Mouse (Mus musculus) erythroblast, embryonic 14.5 days (primary cell): Measurements from ENCODE around the gene Aco1. TPM values are rescaled to one million over a fixed set of nuclear protein-coding genes. Genes with fewer than 3 reads are reported as not detected.

Source experiments
- H3K27me3 ChIP-seq: 2 replicates; pipeline ENCODE4 v1.6.1; 2012; ENCODE audit warnings: inconsistent platforms; ENCODE audit not compliant: control insufficient read depth
- H3K36me3 ChIP-seq: 2 replicates; pipeline ENCODE4 v1.6.1; 2012; ENCODE audit warnings: mild to moderate bottlenecking, inconsistent platforms; ENCODE audit not compliant: control insufficient read depth
- H3K4me1 ChIP-seq: 2 replicates; pipeline ENCODE4 v1.6.1; 2012; ENCODE audit warnings: inconsistent platforms; ENCODE audit not compliant: control insufficient read depth
- H3K4me3 ChIP-seq: replicated peaks from 2 replicates; pipeline ENCODE3; 2012; ENCODE audit warnings: moderate library complexity, mild to moderate bottlenecking, inconsistent platforms
- H3K9me3 ChIP-seq: 2 replicates; pipeline ENCODE4 v1.6.1; 2012; ENCODE audit warnings: low read length, inconsistent platforms, mixed read lengths; ENCODE audit not compliant: control insufficient read depth
- GATA1 ChIP-seq: IDR thresholded peaks from 2 replicates; pipeline ENCODE4 v1.6.1; 2012; ENCODE audit warnings: low read length, inconsistent platforms, mixed read lengths
- TAL1 ChIP-seq: IDR thresholded peaks from 3 replicates; pipeline ENCODE4 v1.6.1; 2012; ENCODE audit warnings: low read length, inconsistent platforms, mixed read lengths
- polyA plus RNA-seq: library from polyadenylated mRNA; stranded (reverse); fragments of >175 nt; gene quantifications from 2 replicates; pipeline ENCODE4 v1.2.3, GENCODE M21; 2012

Gene Aco1
- polyA plus RNA-seq, 1 experiment, result 0.08 TPM

GRCm38 (mm10) chr4:40139663-40140255 lies 3.1 kb upstream of the Aco1 start:
- H3K4me1 ChIP-seq, result peaks cover 47% of the 10 kb centered on the region
- no peaks in the 10 kb centered on the region for H3K27me3 ChIP-seq
- no peak overlapping the region for H3K4me3 ChIP-seq
- H3K9me3 ChIP-seq, result no peaks in the 10 kb centered on the region
- H3K36me3 ChIP-seq, result no peaks in the 10 kb centered on the region
- TF ChIP-seq TAL1, result no peak
- no peak for TF ChIP-seq GATA1

GRCm38 (mm10) chr4:40143533-40143871 lies 621 bp downstream of the Aco1 start:
- Histone ChIP-seq H3K36me3 (no peaks in the 10 kb centered on the region; the same call in 1 of the 2 replicates), H3K9me3 (no peaks in the 10 kb centered on the region), H3K27me3 (no peaks in the 10 kb centered on the region), H3K4me3 (peak overlapping the region; percentile 85), H3K4me1 (peaks cover 47% of the 10 kb centered on the region)
- TF ChIP-seq TAL1 (no peak), GATA1 (no peak)

DNA sequence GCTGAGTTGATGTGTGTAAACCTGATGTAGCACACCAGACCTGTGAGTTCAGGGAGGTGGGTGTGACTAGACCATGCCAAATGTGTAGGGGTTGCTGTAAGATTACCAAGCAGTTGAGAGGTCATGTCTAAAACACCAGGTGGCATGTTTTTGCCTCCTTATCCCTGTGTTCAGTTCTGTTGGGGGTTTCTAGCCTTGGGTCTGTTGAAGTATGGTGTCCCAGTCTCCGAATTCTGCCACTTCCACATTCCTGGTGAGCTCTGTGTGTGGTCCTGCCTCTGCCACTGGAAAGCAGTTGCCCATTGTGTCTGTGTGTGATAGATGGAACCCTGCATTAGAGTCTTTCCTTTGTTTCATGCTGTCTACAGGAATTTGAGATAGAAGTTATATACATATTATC lies 1.7 kb downstream of the Aco1 start:
- Histone ChIP-seq H3K36me3 (no peaks in the 10 kb centered on the region; the same call in 1 of the 2 replicates), H3K4me1 (peaks cover 38% of the 10 kb centered on the region), H3K27me3 (no peaks in the 10 kb centered on the region), H3K4me3 (peak overlapping the region; percentile 85), H3K9me3 (no peaks in the 10 kb centered on the region)
- TF ChIP-seq TAL1 (no peak), GATA1 (no peak)

DNA sequence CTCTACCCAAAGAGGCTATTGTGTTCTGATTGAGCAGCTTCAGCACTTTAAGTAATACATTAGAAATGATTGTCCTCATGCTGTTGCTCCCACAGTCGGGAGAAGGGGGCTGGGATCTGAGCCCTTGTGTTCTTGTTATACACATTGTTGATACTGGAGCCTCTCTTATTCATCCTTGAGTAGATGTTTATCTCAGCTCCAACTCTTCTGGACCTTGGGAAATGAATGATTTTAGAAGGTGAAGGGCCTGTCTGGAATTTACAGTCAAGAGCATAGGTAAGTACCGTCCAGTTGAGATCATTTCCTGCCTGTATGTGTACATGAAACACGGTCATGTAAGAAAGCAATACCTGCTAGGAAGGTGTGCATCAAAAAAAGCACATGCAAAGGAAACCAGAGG lies 2.1 kb downstream of the Aco1 start:
- H3K27me3 ChIP-seq, result no peaks in the 10 kb centered on the region
- no peaks in the 10 kb centered on the region; the same call in 1 of the 2 replicates for H3K36me3 ChIP-seq
- no peak overlapping the region for H3K4me3 ChIP-seq
- TF ChIP-seq GATA1 (no peak), TAL1 (no peak)
- peaks cover 34% of the 10 kb centered on the region for H3K4me1 ChIP-seq
- no peaks in the 10 kb centered on the region for H3K9me3 ChIP-seq

DNA sequence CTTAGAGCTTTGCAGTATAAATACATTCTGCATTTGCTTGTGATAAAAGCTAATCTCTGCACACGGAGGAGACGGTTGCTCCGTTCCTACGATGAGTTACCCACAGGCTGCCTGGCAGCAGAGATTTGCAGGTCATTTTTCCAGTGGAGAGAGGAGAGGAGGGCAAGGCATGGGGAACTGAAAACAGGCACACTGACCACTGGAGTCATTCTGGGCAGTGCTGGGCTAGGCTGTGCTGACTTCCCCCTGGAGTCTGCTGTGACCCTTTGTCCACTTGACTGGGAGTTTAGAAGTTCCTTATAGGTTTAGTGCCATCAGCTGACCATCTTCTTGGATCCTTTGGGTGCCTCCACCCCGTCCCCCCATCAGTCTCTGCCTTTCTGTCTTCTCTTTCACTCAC lies 5.4 kb downstream of the Aco1 start:
- Histone ChIP-seq H3K36me3 (no peaks in the 10 kb centered on the region; the same call in 1 of the 2 replicates), H3K4me1 (peaks cover 19% of the 10 kb centered on the region), H3K27me3 (no peaks in the 10 kb centered on the region), H3K9me3 (no peaks in the 10 kb centered on the region), H3K4me3 (no peak overlapping the region)
- TF ChIP-seq TAL1, result no peak
- no peak for TF ChIP-seq GATA1

DNA sequence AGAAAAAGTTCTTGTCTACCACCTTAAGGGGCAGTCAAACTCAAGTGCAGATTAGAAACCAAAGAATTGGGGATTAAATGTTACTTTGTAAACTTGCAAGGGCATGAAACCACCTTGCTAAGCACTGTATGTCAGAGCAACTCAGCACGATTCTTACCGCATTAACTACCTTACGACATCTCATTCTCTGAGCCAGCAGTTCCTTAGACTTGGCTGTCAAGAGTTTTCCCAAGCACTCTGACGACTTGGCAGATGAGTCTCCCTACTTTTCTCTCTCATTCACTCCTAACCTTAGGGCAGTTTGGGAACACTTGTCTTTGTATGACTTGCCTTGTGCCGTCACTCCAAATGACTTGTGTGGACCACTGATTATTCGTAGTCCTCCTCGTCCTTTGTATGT lies 7.2 kb downstream of the Aco1 start:
- Histone ChIP-seq H3K36me3 (no peaks in the 10 kb centered on the region; the same call in 1 of the 2 replicates), H3K27me3 (no peaks in the 10 kb centered on the region), H3K9me3 (no peaks in the 10 kb centered on the region), H3K4me1 (peaks cover 8% of the 10 kb centered on the region), H3K4me3 (no peak overlapping the region)
- TF ChIP-seq GATA1, result no peak
- no peak for TF ChIP-seq TAL1

DNA sequence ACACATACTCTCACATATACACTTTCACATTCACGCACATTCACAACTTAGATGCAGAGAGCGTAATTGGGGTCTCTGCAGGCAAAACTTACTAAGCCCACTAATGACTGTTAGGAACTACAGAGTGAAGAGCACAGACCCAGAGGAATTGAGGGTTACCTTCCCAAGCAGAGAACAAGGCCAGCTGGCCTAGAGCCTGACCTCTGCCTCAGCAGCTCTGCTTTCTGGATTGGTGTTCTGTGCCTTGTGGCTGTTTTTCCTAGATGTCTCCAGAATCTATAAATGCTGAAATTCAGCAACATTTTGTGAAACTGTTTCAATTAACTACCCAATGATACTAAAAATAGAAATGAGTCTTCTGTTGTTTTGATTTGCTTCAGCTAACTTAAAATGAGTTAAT lies 9.9 kb downstream of the Aco1 start:
- Histone ChIP-seq H3K36me3 (no peaks in the 10 kb centered on the region), H3K9me3 (no peaks in the 10 kb centered on the region), H3K4me3 (no peak overlapping the region), H3K27me3 (no peaks in the 10 kb centered on the region), H3K4me1 (peaks cover 13% of the 10 kb centered on the region)
- no peak for TF ChIP-seq TAL1
- TF ChIP-seq GATA1, result no peak

DNA sequence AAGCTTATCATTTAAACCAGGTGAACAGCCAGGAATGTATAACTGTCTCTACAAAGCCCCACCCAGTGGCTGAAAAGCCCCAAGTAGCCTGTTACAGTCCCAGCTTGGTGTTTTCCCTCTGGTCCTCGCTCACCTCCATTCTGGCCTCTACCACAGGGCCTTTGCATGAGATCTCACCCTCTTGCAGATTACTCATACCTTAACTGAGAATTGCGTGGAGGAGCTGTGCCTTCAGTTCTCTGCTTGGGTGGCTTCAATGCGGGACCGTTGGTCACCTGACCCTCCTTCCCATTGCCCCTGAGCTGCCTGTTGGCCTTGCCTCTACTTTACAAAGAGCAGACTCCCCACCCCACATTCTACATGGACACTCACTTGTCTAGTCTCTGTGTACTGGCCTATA lies 10.6 kb downstream of the Aco1 start:
- H3K9me3 ChIP-seq, result no peaks in the 10 kb centered on the region
- TF ChIP-seq TAL1 (no peak), GATA1 (no peak)
- H3K4me1 ChIP-seq, result peaks cover 13% of the 10 kb centered on the region
- H3K27me3 ChIP-seq, result no peaks in the 10 kb centered on the region
- no peaks in the 10 kb centered on the region for H3K36me3 ChIP-seq
- no peak overlapping the region for H3K4me3 ChIP-seq

- Histone ChIP-seq H3K4me1 (peaks cover 13% of the 10 kb centered on the region), H3K9me3 (no peaks in the 10 kb centered on the region), H3K36me3 (no peaks in the 10 kb centered on the region)
Measured at GRCm38 (mm10) chr4:40154751-40155150, 11.9 kb downstream of the Aco1 start.

GRCm38 (mm10) chr4:40155467-40155999 lies 12.7 kb downstream of the Aco1 start:
- Histone ChIP-seq H3K4me3 (no peak overlapping the region), H3K9me3 (peaks cover 2% of the 10 kb centered on the region), H3K27me3 (no peaks in the 10 kb centered on the region), H3K4me1 (peaks cover 13% of the 10 kb centered on the region), H3K36me3 (no peaks in the 10 kb centered on the region; the same call in 1 of the 2 replicates)
- TF ChIP-seq TAL1 (no peak), GATA1 (no peak)

More at GRCm38 (mm10) chr4:40154751-40155150, 11.9 kb downstream of the Aco1 start:
- TF ChIP-seq GATA1 (no peak), TAL1 (no peak)
- Histone ChIP-seq H3K27me3 (no peaks in the 10 kb centered on the region), H3K4me3 (no peak overlapping the region)
